Mouse (Mus musculus) ovary, postnatal 36 days (tissue): ENCODE measurements around the gene Tapbp.
"Not testable (repeated sequence)": the region's sequence is repeated elsewhere in the genome, so short reads cannot be mapped to it uniquely, and the experiment has no call there.

ENCODE experiments used
- DNase-seq: peaks from one replicate; pipeline ENCODE4 v3.0.0; 2022; ENCODE audit warnings: low spot score, mixed read lengths

Tapbp gene

DNA sequence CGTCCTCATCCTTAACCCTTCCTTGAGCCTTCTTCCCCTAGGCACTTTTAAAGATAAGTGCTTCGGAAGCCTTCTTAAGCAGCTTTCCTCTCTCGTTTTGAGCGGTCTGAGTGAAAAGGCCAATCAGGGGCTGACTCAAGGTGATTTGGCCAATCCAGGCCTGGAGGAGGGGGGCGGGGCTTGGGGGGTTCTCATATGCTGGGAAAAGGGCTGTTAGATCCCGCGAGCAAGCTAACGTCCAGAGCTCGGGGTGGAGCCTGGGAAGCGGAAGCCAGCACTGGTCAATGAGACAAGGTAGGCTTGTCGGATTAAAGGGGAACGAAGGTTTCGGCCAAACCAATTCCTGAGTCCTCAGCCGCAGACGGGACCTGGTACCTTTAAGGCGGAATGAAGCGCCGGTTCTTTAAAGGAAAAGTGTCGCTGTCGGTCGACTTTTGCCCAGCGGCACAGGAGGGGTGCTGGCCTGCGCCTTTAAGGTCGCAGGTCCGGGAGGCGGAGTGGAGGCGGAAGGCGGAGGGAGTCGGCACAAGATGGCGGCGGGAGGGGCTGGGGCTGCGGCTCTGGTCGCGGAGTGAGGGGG is at the start of gene Tapbp, which contains the start of gene Zbtb22:
Gene Tapbp (plus strand): TSS at position 229 of the 580 bp plus-strand sequence.
Gene Zbtb22 (plus strand): TSS at position 234 of the 580 bp plus-strand sequence.
- peak; percentile 94 for DNase-seq

GRCm38 (mm10) chr17:33873537-33873936 is 42.2 kb upstream of the Tapbp start, which contains the start of gene Gm7029:
TSS of gene Gm7029 (plus strand) at chr17:33873837.
- not testable (repeated sequence) for DNase-seq

- no peak for DNase-seq
These were observed 41.3 kb upstream of the Tapbp start for GRCm38 (mm10) chr17:33874411-33874810.

DNA sequence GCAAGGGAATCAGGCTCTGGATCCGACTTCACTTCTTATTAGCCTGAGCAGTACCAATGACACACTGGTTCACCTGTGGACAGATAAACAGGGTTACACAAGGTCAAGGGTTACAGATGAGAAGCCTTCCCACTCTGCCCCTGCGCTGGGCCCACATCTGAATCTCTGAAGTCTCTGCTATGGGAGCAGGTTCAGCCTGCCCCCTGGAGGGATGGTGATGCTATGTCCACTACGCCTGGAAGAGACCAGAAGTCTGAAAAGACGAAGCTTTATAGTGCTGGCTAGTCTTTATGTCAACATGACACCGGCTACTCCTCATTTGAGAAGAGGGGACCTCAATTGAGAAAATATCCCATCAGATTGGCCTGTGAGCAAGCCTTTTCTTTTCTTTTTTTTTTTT is 39.9 kb upstream of the Tapbp start:
- DNase-seq: not testable (repeated sequence)

DNA sequence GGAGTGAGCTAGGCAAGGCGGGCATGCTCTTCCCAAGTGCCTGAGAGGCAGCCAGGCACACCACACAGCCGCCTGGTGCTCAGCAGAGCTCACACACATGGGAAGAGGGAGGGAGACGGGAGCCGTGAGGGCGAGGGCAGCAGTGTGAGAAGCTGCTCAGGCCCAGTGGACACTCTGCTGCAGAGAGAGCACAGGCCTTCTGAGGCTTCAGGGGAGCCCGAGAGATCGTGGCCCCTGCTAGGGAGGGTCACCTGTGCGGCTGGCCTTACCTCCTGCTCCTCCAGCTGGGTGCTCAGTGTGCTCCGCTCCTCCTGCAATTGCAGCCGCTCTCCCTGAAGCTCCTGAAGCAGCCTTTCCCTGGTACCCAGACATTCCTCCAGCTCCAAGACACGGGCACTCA is 31.4 kb upstream of the Tapbp start:
- DNase-seq: not testable (repeated sequence)

DNA sequence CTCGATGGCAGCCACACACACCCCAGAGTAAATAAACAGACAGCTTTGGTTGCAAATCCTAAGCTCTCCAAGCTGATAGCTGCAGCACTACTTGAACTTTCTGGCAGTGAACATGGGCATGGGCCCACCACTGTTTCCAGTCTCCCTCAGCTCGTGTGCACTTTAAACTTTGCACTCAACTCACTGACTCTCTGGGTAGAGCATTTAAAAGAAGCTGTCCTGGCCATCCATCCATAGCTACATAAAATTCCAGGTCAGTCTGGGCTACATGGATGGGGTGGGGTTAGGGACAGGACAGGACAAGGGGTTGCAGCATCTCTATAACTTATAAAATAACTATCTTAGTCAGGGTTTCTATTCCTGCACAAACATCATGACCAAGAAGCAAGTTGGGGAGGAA is 27.9 kb upstream of the Tapbp start:
- not testable (repeated sequence) for DNase-seq

DNA sequence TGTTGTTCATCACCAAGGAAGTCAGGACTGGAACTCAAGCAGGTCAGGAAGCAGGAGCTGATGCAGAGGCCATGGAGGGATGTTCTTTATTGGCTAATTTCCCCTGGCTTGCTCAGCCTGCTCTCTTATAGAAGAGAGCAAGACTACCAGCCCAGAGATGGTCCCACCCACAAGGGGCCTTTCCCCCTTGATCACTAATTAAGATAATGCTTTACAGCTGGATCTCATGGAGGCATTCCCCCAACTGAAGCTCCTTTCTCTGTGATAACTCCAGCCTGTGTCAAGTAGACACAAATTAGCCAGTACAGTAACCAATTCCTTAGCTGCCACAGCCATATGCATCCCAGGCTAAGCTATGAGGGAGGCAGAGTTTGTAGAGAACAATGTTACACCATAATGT is 27.5 kb upstream of the Tapbp start:
- not testable (repeated sequence) for DNase-seq

- DNase-seq: not testable (repeated sequence)
These were observed 25.7 kb upstream of the Tapbp start for GRCm38 (mm10) chr17:33889941-33890532.

DNA sequence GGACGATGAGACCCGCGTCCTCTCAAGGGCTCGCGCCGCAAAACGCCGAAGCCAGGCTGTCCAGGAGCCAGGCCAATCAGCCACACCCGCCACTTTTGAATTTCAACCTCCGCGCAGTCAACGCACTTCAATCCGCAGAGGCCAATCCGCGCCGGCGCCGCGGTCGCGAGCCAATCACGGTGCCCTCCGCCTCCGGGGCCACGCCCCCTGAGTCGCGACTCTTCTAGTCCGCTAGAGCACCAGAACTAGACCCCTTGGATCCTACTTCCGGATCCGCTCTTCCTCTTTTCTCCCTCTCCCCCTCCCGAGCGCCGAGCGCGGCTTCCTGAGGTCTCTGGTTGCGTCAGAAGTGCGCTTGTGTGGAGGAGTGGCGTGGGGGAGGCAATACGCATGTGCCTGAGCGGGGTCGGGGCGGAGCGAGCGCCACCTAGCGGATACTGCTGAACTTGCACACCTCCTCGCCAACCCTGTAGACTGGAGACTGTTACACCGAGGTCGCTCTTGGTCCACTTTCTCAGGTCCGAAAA is 25.1 kb upstream of the Tapbp start, which contains the start of gene Kifc1:
Gene Kifc1 (minus strand): TSS at position 129 of the 527 bp plus-strand sequence.
- peak; percentile 99 for DNase-seq

- no peak for DNase-seq
These were observed 24.3 kb upstream of the Tapbp start for GRCm38 (mm10) chr17:33891357-33891756.

GRCm38 (mm10) chr17:33891892-33892291 is 23.8 kb upstream of the Tapbp start:
- DNase-seq: not testable (repeated sequence)

DNA sequence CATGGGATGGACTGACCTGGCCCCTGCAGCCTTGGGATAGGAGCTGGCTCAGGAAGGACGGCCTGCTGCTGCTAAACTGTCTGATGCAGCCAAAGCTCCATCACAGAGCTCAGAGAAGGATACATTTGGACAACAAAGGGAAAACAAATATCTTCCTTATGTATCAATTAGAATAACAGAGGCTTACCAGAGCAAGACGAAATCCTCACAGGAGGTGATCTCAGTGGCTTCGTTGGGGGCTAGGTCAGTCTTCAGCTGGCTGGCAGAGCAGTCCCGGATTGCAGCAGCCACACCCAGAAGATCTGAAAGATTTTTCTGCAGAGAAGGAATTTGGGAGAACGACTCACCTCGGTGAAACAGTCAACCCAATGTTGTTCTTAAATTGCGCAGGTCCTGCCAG is 23.3 kb upstream of the Tapbp start:
- no peak for DNase-seq

DNA sequence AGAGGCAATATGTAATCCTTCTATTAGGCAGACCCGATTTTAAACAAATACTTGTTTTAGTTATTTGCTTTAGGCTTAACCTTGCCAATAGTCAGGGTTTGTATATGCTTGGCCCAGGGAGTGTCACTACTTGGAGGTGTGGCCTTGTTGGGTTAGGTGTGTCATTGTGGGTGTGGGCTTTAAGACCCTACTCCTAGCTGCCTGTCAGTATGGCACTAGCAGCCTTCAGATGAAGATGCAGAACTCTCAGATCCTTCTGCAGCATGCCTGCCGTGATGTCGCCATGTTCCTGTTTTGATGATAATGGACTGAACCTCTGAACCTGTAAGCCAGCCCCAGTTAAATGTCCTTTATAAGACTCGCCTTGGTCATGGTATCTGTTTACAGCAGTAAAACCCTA is 22.7 kb upstream of the Tapbp start:
- not testable (repeated sequence) for DNase-seq

GRCm38 (mm10) chr17:33897114-33897794 is 18.4 kb upstream of the Tapbp start:
- DNase-seq: no peak

DNA sequence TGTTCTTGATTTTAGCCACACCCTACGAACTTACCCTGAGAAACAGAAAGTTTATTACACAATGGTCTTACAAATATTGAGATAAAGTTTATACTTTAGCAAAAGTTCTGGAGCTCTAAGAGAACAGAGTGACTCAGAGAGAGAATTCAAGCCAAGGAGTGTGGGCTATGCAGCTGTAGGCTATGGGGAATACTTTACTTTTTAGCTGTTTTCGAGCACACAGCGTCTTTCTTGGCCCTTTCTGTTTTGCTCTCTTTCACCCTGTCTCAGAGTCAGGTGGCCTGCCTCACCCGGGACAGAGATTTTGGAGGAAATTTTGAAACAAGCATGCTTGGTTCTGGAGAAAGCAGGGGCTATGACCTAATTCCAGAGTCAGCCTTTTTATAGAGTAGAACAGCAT is 17.5 kb upstream of the Tapbp start:
- not testable (repeated sequence) for DNase-seq

- DNase-seq: no peak
These were observed 16.1 kb upstream of the Tapbp start for GRCm38 (mm10) chr17:33899642-33900041.

DNA sequence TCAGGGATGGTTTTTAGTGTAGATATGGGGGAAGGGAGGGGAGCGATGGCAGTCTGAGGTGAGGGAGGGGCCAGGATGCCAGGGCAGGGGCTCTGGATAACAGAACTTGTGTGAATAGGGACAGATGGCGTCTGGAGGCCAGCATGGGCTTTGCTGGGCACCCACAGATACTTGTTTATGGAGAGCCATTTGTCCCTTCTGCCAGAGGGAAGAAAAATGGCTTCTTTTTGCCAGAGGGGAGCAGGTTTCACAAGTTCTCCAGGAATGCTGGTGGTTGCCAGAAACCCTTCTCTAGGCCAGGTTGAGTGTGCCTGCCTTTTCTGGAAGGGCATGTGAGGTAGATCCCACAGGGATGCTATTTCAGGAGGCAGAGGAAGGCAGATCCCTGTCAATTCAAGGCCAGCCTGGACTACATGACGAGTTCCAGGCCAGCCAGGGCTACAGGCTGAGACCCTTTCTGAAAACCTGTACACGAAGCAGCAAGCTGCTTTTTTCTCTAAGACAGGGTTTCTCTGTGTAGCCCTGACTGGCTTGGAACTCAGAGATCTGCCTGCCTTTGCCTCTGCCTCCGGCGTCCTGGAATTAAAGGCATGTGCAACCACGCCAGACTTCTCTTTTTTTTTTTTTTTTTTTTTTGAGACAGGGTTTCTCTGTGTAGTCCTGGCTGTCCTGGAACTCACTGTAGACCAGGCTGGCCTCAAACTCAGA is 15.3 kb upstream of the Tapbp start:
- DNase-seq: no peak

DNA sequence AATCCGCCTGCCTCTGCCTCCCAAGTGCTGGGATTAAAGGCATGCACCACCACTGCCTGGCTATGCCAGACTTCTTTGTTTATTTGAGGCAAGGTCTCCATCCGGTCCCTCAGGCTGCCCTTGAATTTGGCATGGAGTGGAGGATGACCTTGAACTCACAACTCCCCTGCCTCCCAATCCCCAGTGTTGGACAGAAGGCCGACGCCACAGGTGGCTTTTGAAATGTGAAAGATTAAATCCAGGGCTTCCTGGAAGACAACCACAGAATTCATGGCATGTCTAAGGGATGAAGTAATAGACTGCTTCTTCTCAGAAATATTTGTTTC is 14.7 kb upstream of the Tapbp start:
- no peak for DNase-seq

- no peak for DNase-seq
These were observed 14.0 kb upstream of the Tapbp start for GRCm38 (mm10) chr17:33901653-33902052.

- no peak for DNase-seq
These were observed 13.6 kb upstream of the Tapbp start for GRCm38 (mm10) chr17:33902079-33902478.

GRCm38 (mm10) chr17:33902491-33902890 is 13.2 kb upstream of the Tapbp start:
- DNase-seq: no peak

- not testable (repeated sequence) for DNase-seq
These were observed 11.6 kb upstream of the Tapbp start for GRCm38 (mm10) chr17:33903911-33904651.
